Mouse (Mus musculus): ENCODE measurements at regions not wholly inside any gene's neighbourhood (a gene's known extent, or its start where the extent isn't known, plus 50 kb on each side); places are given as distances from the start of the nearest gene placed in this dataset.

- no peak for ATAC-seq (replicated peaks; ENCODE audit: low FRiP score)
- WGBS: 77% methylated on average over 3 of the region's 3 CpGs
- H3K27ac ChIP-seq (ENCODE audit: low read depth, low read length): no peak overlapping the region
Measured at GRCm38 (mm10) chr11:22420003-22420723, 78.1 kb upstream of the Ehbp1 start.

GRCm38 (mm10) chr11:22421762-22422161 lies 79.7 kb upstream of the Ehbp1 start:
- H3K27me3 ChIP-seq (replicated peaks; ENCODE audit: control insufficient read depth, insufficient read depth, low read length): no peaks in the 10 kb centered on the region
- no peak overlapping the region for H3K4me2 ChIP-seq
- no peak overlapping the region for H3K4me3 ChIP-seq (ENCODE audit: low read depth, low read length)
- H3K9me3 ChIP-seq (ENCODE audit: control insufficient read depth, low read length): no peaks in the 10 kb centered on the region
- no peak overlapping the region for H3K9ac ChIP-seq (ENCODE audit: low read depth, low read length)
- 79% methylated on average over 3 of the region's 3 CpGs for WGBS
- H3K27ac ChIP-seq (ENCODE audit: low read depth, low read length): no peak overlapping the region
- no peaks in the 10 kb centered on the region for H3K36me3 ChIP-seq (ENCODE audit: control insufficient read depth, insufficient read depth, low read length)
- ATAC-seq (replicated peaks; ENCODE audit: low FRiP score): no peak
- DNase-seq (ENCODE audit: low spot score): no peak
- no peaks in the 10 kb centered on the region for H3K4me1 ChIP-seq (replicated peaks; ENCODE audit: control insufficient read depth, insufficient read depth, low read length)

More at GRCm38 (mm10) chr11:22420003-22420723, 78.1 kb upstream of the Ehbp1 start:
- Histone ChIP-seq H3K4me1 (replicated peaks; ENCODE audit: control insufficient read depth, insufficient read depth, low read length) (no peaks in the 10 kb centered on the region), H3K27me3 (replicated peaks; ENCODE audit: control insufficient read depth, insufficient read depth, low read length) (no peaks in the 10 kb centered on the region), H3K4me3 (ENCODE audit: low read depth, low read length) (no peak overlapping the region), H3K9ac (ENCODE audit: low read depth, low read length) (no peak overlapping the region), H3K9me3 (ENCODE audit: control insufficient read depth, low read length) (no peaks in the 10 kb centered on the region), H3K36me3 (ENCODE audit: control insufficient read depth, insufficient read depth, low read length) (no peaks in the 10 kb centered on the region), H3K4me2 (no peak overlapping the region)
- no peak for DNase-seq (ENCODE audit: low spot score)

GRCm38 (mm10) chr11:22437140-22437850 lies 74.6 kb upstream of the Tmem17 start:
- Histone ChIP-seq H3K27me3 (replicated peaks; ENCODE audit: control insufficient read depth, insufficient read depth, low read length) (no peaks in the 10 kb centered on the region), H3K4me2 (no peak overlapping the region), H3K9ac (ENCODE audit: low read depth, low read length) (no peak overlapping the region), H3K4me1 (replicated peaks; ENCODE audit: control insufficient read depth, insufficient read depth, low read length) (no peaks in the 10 kb centered on the region; the same call in 1 of the 2 replicates), H3K9me3 (ENCODE audit: control insufficient read depth, low read length) (no peaks in the 10 kb centered on the region), H3K36me3 (ENCODE audit: control insufficient read depth, insufficient read depth, low read length) (no peaks in the 10 kb centered on the region), H3K27ac (ENCODE audit: low read depth, low read length) (peak overlapping the region; percentile 32; the same call in 1 of the 2 replicates), H3K4me3 (ENCODE audit: low read depth, low read length) (no peak overlapping the region)
- ATAC-seq (replicated peaks; ENCODE audit: low FRiP score) (peak; percentile 89), DNase-seq (ENCODE audit: low spot score) (peak; percentile 36)
- 12% methylated on average over 5 of the region's 5 CpGs for WGBS

GRCm38 (mm10) chr11:22437851-22438215 lies 74.1 kb upstream of the Tmem17 start:
- Histone ChIP-seq H3K27ac (ENCODE audit: low read depth, low read length) (peak overlapping the region; percentile 32; the same call in 1 of the 2 replicates), H3K9ac (ENCODE audit: low read depth, low read length) (no peak overlapping the region), H3K4me1 (replicated peaks; ENCODE audit: control insufficient read depth, insufficient read depth, low read length) (no peaks in the 10 kb centered on the region; the same call in 1 of the 2 replicates), H3K9me3 (ENCODE audit: control insufficient read depth, low read length) (no peaks in the 10 kb centered on the region), H3K4me2 (no peak overlapping the region), H3K27me3 (replicated peaks; ENCODE audit: control insufficient read depth, insufficient read depth, low read length) (no peaks in the 10 kb centered on the region), H3K36me3 (ENCODE audit: control insufficient read depth, insufficient read depth, low read length) (no peaks in the 10 kb centered on the region), H3K4me3 (ENCODE audit: low read depth, low read length) (no peak overlapping the region)
- WGBS: 82% methylated on average over 5 of the region's 5 CpGs
- ATAC-seq (replicated peaks; ENCODE audit: low FRiP score) (peak; percentile 53), DNase-seq (ENCODE audit: low spot score) (no peak)

GRCm38 (mm10) chr11:22438441-22439066 lies 73.3 kb upstream of the Tmem17 start:
- no peak overlapping the region for H3K27ac ChIP-seq (ENCODE audit: low read depth, low read length)
- no peak overlapping the region for H3K9ac ChIP-seq (ENCODE audit: low read depth, low read length)
- H3K4me1 ChIP-seq (replicated peaks; ENCODE audit: control insufficient read depth, insufficient read depth, low read length): no peaks in the 10 kb centered on the region; the same call in 1 of the 2 replicates
- no peak overlapping the region for H3K4me3 ChIP-seq (ENCODE audit: low read depth, low read length)
- no peaks in the 10 kb centered on the region for H3K9me3 ChIP-seq (ENCODE audit: control insufficient read depth, low read length)
- no peak for DNase-seq (ENCODE audit: low spot score)
- H3K4me2 ChIP-seq: no peak overlapping the region
- no peaks in the 10 kb centered on the region for H3K27me3 ChIP-seq (replicated peaks; ENCODE audit: control insufficient read depth, insufficient read depth, low read length)
- WGBS: 64% methylated on average over 2 of the region's 2 CpGs
- no peak for ATAC-seq (replicated peaks; ENCODE audit: low FRiP score)
- no peaks in the 10 kb centered on the region for H3K36me3 ChIP-seq (ENCODE audit: control insufficient read depth, insufficient read depth, low read length)

GRCm38 (mm10) chr11:22440521-22440920 lies 71.4 kb upstream of the Tmem17 start:
- 81% methylated on average over 2 of the region's 2 CpGs for WGBS
- no peak for ATAC-seq (replicated peaks; ENCODE audit: low FRiP score)
- Histone ChIP-seq H3K4me2 (no peak overlapping the region), H3K9me3 (ENCODE audit: control insufficient read depth, low read length) (no peaks in the 10 kb centered on the region), H3K4me3 (ENCODE audit: low read depth, low read length) (no peak overlapping the region), H3K27ac (ENCODE audit: low read depth, low read length) (no peak overlapping the region), H3K9ac (ENCODE audit: low read depth, low read length) (no peak overlapping the region), H3K36me3 (ENCODE audit: control insufficient read depth, insufficient read depth, low read length) (no peaks in the 10 kb centered on the region), H3K4me1 (replicated peaks; ENCODE audit: control insufficient read depth, insufficient read depth, low read length) (no peaks in the 10 kb centered on the region; the same call in 1 of the 2 replicates), H3K27me3 (replicated peaks; ENCODE audit: control insufficient read depth, insufficient read depth, low read length) (no peaks in the 10 kb centered on the region)
- no peak for DNase-seq (ENCODE audit: low spot score)

- no peaks in the 10 kb centered on the region for H3K27me3 ChIP-seq (replicated peaks; ENCODE audit: control insufficient read depth, insufficient read depth, low read length)
- no peak overlapping the region for H3K27ac ChIP-seq (ENCODE audit: low read depth, low read length)
- no peak overlapping the region for H3K9ac ChIP-seq (ENCODE audit: low read depth, low read length)
- no peak for ATAC-seq (replicated peaks; ENCODE audit: low FRiP score)
- H3K4me1 ChIP-seq (replicated peaks; ENCODE audit: control insufficient read depth, insufficient read depth, low read length): no peaks in the 10 kb centered on the region
- H3K9me3 ChIP-seq (ENCODE audit: control insufficient read depth, low read length): no peaks in the 10 kb centered on the region
- DNase-seq (ENCODE audit: low spot score): no peak
- H3K36me3 ChIP-seq (ENCODE audit: control insufficient read depth, insufficient read depth, low read length): no peaks in the 10 kb centered on the region
- H3K4me2 ChIP-seq: no peak overlapping the region
- no peak overlapping the region for H3K4me3 ChIP-seq (ENCODE audit: low read depth, low read length)
Measured at GRCm38 (mm10) chr11:22453161-22453560, 58.7 kb upstream of the Tmem17 start.

- no peaks in the 10 kb centered on the region for H3K4me1 ChIP-seq (replicated peaks; ENCODE audit: control insufficient read depth, insufficient read depth, low read length)
- DNase-seq (ENCODE audit: low spot score): no peak
- no peaks in the 10 kb centered on the region for H3K9me3 ChIP-seq (ENCODE audit: control insufficient read depth, low read length)
- ATAC-seq (replicated peaks; ENCODE audit: low FRiP score): no peak
- WGBS: 86% methylated on average over 9 of the region's 9 CpGs
- H3K27me3 ChIP-seq (replicated peaks; ENCODE audit: control insufficient read depth, insufficient read depth, low read length): no peaks in the 10 kb centered on the region
- H3K4me3 ChIP-seq (ENCODE audit: low read depth, low read length): no peak overlapping the region
- no peaks in the 10 kb centered on the region for H3K36me3 ChIP-seq (ENCODE audit: control insufficient read depth, insufficient read depth, low read length)
- no peak overlapping the region for H3K9ac ChIP-seq (ENCODE audit: low read depth, low read length)
- H3K4me2 ChIP-seq: no peak overlapping the region
- H3K27ac ChIP-seq (ENCODE audit: low read depth, low read length): no peak overlapping the region
Measured at GRCm38 (mm10) chr11:22456286-22456685, 55.6 kb upstream of the Tmem17 start.
